Mouse (Mus musculus) brain, embryonic 18.5 days (tissue): ENCODE measurements around the gene Nacc2.

Experiments
- DNase-seq: peaks from one replicate; pipeline ENCODE4 v3.0.0-alpha.2; 2012; ENCODE audit warnings: low read depth, low spot score

Nacc2 gene

GRCm38 (mm10) chr2:26139545-26140206 lies 16.7 kb upstream of the Nacc2 start:
- DNase-seq = no peak

- no peak for DNase-seq
These were observed 16.1 kb upstream of the Nacc2 start for GRCm38 (mm10) chr2:26139034-26139544.

GRCm38 (mm10) chr2:26138252-26139033 lies 15.4 kb upstream of the Nacc2 start:
- no peak for DNase-seq

GRCm38 (mm10) chr2:26134591-26134990 lies 11.6 kb upstream of the Nacc2 start:
- no peak for DNase-seq

GRCm38 (mm10) chr2:26132628-26133551 lies 9.9 kb upstream of the Nacc2 start:
- DNase-seq = peak; percentile 58

- DNase-seq = no peak
These were observed 8.3 kb upstream of the Nacc2 start for GRCm38 (mm10) chr2:26131327-26131726.

- no peak for DNase-seq
These were observed 6.9 kb upstream of the Nacc2 start for GRCm38 (mm10) chr2:26129962-26130361.

GRCm38 (mm10) chr2:26129346-26129745 lies 6.3 kb upstream of the Nacc2 start:
- DNase-seq = no peak

- no peak for DNase-seq
These were observed 595 bp downstream of the Nacc2 start for GRCm38 (mm10) chr2:26122171-26123078.

- DNase-seq = no peak
These were observed 1.4 kb downstream of the Nacc2 start for GRCm38 (mm10) chr2:26121541-26122083.

GRCm38 (mm10) chr2:26119626-26120025 lies 3.4 kb downstream of the Nacc2 start:
- DNase-seq = no peak

- DNase-seq = no peak
These were observed 3.8 kb downstream of the Nacc2 start for GRCm38 (mm10) chr2:26119310-26119592.

- no peak for DNase-seq
These were observed 4.3 kb downstream of the Nacc2 start for GRCm38 (mm10) chr2:26118584-26119309.

GRCm38 (mm10) chr2:26117580-26117979 lies 5.4 kb downstream of the Nacc2 start:
- no peak for DNase-seq

- DNase-seq = no peak
These were observed 6.5 kb downstream of the Nacc2 start for GRCm38 (mm10) chr2:26116550-26116949.

- DNase-seq = no peak
These were observed 7.8 kb downstream of the Nacc2 start for GRCm38 (mm10) chr2:26115215-26115614.

- DNase-seq = no peak
These were observed 14.8 kb downstream of the Nacc2 start for GRCm38 (mm10) chr2:26108237-26108636.

GRCm38 (mm10) chr2:26107011-26107410 lies 16.0 kb downstream of the Nacc2 start:
- DNase-seq = no peak

GRCm38 (mm10) chr2:26106233-26106632 lies 16.8 kb downstream of the Nacc2 start:
- DNase-seq = no peak

GRCm38 (mm10) chr2:26100296-26100695 lies 22.7 kb downstream of the Nacc2 start:
- no peak for DNase-seq
